Mouse (Mus musculus): ENCODE data around the gene Smim26. TPM values are rescaled to one million over a fixed set of nuclear protein-coding genes. Genes with fewer than 3 reads are reported as not detected.

The Smim26 gene
- 10 to 100 TPM; 65.4 to 67.9 TPM for total RNA-seq (2021)

- intact Hi-C loops (cut with DNase I), result loop anchor here (5.0 kb wide), 1 partner anchor 37 kb away; the partner anchor contains the start of gene Sec23b
- DNase-seq, result peak; percentile 83 to 85
Measured at GRCm38 (mm10) chr2:144593951-144594651, at the start of gene Smim26. Gene Smim26 (plus strand): TSS chr2:144594054.

DNA sequence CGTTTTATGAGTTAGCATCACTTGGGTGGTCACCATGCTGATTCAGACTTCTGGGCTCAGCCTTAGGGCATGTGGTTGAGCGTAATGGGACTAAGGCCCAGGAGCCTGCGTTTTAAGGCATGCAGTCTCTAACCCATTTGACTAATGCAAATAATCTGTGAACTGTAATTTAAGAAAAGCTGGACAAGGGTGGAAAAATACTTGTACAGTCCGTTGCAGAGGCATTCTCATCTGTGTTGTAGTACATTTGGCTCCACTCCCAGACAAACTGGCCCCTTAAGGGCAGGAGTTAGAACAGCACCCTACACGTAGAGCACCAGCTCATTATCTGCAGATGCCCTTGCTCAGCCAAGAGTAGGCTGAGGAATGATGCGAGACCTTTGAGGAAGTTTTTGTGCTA, 49.2 kb upstream of the Smim26 start:
- intact Hi-C loops (cut with DNase I), result no loop called here
- peak; percentile 44 to 45 for DNase-seq

- no peak for DNase-seq
- intact Hi-C loops (cut with DNase I), result no loop called here
Measured at GRCm38 (mm10) chr2:144545061-144545460, 48.8 kb upstream of the Smim26 start.

DNA sequence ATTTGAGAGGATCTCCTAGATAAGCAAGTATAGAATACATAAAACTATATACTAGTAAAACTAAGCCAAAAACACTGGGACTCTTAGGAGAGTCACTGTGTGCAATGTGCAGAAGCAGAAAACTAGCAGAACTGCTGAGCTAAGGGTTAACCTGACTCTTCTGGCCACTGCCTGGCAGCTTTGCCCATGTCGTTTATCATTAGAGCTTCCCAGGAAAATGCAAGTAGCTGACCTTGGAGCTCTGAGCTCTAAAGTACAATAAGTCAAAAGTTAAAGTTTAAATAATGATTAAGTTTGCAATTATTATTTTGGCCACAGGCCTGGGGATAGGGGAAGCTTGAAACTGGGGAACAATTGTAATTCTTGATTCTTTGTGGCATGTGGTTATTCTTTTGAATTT, 48.4 kb upstream of the Smim26 start:
- intact Hi-C loops (cut with DNase I), result no loop called here
- no peak for DNase-seq

DNA sequence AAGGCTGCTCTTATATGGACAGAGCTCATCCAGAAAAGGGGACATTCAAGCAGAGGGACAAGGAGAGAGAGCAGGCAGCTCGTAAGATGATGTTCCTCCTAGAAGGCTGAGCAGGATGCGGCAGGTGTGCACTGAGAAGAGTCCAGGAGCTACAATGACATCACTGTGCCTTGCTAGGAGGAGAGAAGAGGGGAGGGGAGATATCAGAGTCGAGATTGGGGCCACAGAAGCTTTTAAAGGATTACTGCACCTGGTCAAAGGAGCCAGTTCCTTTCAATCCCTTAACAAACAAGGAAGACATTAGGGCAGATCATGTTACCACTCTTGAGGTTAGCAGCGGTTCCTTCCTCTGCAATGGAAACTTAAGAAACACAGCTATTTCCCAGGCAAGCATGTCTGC, 46.3 kb upstream of the Smim26 start:
- DNase-seq, result no peak
- intact Hi-C loops (cut with DNase I), result no loop called here

DNA sequence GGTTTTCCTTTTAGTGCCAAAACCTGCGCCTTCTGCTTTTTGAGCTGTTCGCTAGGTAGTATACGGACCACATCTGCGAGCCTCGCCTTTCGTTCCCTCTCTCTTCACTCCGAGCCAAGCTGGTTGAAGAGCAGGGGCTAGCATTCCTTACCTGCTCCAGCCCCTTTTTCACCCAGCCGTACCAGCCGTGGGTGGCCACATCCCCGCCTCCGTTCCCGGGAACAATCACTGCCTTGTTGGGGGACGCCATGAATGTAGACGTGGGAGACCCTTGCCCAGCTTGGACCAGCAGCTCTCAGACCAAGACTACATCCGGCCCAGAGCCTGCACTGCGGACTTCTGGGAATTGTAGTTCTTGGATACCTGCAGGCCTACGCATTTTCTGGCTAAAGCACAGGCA, 43.3 kb upstream of the Smim26 start, which contains the start of gene Rbbp9:
Gene Rbbp9, minus strand, starts transcription at position 341 of the 400 bp plus-strand sequence.
- peak; percentile 67 to 68 for DNase-seq
- intact Hi-C loops (cut with DNase I), result no loop called here

- no peak for DNase-seq
- intact Hi-C loops (cut with DNase I), result no loop called here
Measured at GRCm38 (mm10) chr2:144553905-144554304, 39.9 kb upstream of the Smim26 start.

DNA sequence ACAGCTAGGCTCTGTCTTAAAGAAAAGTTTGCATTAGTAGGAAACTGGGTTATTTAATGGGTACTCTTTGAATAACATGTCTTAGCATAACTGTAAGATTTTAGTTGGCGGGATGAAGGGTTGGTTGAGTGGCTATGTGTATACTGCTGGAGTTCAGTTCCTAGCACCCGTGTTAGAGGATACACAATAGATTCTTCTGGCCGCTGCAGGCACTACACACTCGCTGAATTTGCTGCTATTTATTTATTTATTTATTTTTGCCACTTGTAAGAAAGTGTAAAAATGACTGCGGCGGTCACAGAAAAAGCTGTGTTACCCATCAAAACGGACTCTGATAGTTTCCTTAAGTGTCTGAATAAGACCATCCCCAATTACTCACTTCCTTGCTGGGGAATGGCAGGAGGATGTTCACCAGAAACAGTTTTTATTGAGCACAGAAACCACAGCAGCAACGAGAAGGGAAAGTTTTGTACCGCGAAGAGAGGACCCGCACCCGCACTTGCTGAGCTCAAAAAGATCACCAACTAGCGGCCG, 38.5 kb upstream of the Smim26 start:
- DNase-seq, result no peak
- intact Hi-C loops (cut with DNase I), result loop anchor here (1.0 to 5.0 kb wide), 2 partner anchors 28 to 37 kb away; partner anchors contain the start of genes Dzank1, Polr3f and Smim26

DNA sequence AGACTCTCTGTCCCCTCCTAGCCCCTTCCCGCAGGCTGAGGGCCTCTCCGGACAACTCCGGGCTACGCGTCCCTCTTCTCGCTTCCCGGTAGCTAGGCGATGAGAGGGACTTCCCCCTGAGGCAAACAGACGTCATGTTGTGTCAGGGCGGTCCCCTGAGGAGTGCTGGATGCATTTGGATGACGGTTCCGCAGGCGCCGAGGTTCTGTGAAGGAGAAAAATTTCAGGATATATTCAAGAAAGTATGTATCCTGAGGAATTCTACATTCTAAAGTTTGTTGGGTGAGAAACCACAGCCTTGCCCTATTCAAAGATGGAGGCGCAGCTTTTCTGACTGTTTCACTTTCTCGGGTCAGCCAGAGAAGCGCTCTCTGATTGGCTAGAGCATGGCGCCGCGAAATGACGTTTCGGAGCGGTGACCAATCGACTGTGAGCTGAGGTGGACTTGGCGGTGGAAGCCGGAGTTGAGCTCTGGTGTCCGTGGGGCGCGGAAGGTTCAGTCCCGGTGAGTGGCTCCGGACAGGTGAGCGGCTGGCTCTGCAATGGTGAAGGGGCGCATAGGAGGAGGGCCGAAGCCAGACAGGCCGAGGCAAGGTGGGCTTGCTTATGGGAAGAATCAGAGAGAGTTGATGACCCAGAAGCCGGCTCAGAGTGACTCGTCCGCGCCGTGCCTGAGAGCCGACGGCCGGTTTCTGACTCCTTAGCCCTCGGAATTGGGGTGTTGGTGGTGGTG, 37.9 kb upstream of the Smim26 start, which contains the start of gene Sec23b:
Gene Sec23b, plus strand, starts transcription at position 410 of the 733 bp plus-strand sequence.
- DNase-seq, result peak; percentile 98
- intact Hi-C loops (cut with DNase I), result loop anchor here (1.0 to 5.0 kb wide), 2 partner anchors 29 to 36 kb away; partner anchors contain the start of genes Dzank1, Polr3f and Smim26

DNA sequence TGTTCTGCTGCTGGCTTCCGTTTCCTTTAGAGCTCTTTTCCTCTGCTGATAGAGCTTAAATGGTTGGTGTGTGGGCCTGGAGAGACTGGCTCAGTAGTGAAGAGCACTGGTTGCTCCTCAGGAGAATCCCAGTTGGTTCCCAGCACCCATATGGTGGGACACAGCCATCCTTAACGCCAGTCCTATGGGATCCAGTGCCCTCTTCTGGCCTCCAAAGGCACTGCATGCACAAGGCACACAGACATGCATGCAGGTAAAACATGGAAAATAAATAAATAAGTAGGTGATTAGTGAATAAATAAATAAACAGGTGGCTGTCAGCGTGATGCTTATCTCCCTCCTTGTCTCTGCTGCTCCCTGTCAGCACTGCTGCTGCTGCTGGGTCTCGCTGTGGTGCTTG, 5.1 kb upstream of the Smim26 start:
- no peak for DNase-seq
- intact Hi-C loops (cut with DNase I), result no loop called here

DNA sequence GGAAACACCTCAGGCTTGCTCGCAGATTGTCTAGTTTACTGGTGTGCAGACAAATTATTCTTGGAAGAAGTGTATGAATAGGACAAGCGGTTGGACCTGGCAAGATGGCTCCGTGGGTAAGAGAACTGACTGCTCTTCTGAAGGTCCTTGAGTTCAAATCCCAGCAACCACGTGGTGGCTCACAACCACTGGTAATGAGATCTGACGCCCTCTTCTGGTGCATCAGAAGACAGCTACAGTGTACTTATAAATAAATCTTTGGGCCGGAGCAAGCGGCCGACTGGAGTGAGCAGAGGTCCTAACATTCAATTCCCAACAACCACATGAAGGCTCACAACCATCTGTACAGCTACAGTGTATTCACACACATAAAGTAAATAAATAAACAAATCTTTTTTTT, 818 bp upstream of the Smim26 start:
- DNase-seq, result peak in 1 of 2 experiments; percentile 3
- intact Hi-C loops (cut with DNase I), result loop anchor here (5.0 kb wide), 1 partner anchor 36 kb away; the partner anchor contains the start of gene Sec23b

GRCm38 (mm10) chr2:144598006-144598405, 4.2 kb downstream of the Smim26 start:
- no peak for DNase-seq
- intact Hi-C loops (cut with DNase I), result no loop called here

- DNase-seq, result peak; percentile 87 to 90
- intact Hi-C loops (cut with DNase I), result no loop called here
Measured at GRCm38 (mm10) chr2:144599831-144600687, 6.2 kb downstream of the Smim26 start, which contains the start of gene Dtd1. Gene Dtd1 (plus strand): TSS chr2:144599897.

DNA sequence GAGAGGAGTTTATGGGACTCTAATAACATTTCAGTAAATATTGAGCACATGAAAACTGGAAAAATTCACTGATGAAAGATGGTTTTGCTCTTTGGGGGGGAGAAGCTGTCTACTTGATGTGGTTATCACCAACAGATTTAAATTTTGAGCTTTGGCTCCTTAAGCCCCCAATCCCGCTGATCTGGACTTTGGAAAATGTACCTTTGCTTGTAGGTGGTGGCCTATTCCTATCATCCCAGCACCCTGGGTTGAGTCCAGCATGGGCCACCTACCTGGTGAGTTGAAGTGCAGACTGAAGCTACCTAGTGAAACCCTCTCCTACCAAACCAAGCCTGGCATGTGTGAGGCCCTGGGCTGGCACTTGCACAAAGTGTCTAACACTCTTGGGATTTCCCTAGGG, 7.7 kb downstream of the Smim26 start:
- intact Hi-C loops (cut with DNase I), result no loop called here
- DNase-seq, result no peak

- DNase-seq, result no peak
- intact Hi-C loops (cut with DNase I), result no loop called here
Measured at GRCm38 (mm10) chr2:144613956-144614355, 20.1 kb downstream of the Smim26 start.

DNA sequence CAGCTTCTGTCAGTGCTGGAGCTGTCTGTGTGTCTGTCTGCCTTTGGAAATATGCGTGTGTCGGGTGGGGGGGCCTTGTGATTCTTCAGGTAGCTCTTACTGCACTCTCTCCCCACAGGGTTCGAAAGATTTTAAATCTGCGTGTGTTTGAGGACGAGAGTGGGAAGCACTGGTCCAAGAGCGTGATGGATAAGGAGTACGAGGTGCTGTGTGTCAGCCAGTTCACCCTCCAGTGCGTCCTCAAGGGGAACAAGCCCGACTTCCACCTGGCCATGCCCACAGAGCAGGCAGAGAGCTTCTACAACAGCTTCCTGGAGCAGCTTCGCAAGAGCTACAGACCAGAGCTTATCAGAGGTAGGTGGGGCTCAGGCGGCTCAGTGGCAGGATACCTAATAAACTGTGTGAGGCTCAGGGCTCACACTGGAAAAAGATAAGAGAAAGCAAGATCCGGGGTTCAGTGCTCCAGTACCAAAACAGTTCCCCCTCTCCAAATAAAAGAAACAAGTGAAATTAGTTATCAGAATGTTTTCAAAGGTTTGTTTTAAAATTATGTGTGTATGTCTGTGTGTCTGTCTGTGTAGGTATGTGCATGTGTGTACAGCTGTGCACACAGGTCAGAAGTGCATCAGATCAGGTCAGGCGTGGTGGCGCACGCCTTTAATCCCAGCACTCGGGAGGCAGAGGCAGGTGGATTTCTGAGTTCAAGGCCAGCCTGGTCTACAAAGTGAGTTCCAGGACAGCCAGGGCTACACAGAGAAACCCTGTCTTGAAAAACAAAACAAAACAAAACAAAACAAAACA, 23.4 kb downstream of the Smim26 start:
- intact Hi-C loops (cut with DNase I), result no loop called here
- DNase-seq, result no peak

- DNase-seq, result no peak
- intact Hi-C loops (cut with DNase I), result no loop called here
Measured at GRCm38 (mm10) chr2:144621491-144621890, 27.6 kb downstream of the Smim26 start.

DNA sequence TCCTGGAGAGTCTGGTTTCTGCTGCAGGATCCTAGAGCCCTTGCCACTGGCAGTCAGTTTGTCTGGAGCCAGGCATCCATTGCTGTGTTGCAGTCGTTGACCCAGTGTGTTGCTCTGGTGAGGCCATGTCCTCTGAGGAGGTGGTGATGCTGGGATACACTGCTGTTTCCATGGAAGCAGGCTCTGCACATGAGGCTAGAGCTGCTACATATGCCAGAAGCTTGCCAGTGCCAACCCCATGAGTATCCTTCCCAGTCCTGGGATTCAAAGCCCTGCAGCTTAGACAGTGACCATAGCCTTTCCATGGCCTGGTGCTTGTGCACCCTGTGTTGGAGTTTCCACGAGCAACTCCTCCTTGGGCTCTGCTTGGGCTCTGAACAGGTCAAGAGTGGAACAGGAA, 39.7 kb downstream of the Smim26 start:
- no peak for DNase-seq
- intact Hi-C loops (cut with DNase I), result no loop called here

DNA sequence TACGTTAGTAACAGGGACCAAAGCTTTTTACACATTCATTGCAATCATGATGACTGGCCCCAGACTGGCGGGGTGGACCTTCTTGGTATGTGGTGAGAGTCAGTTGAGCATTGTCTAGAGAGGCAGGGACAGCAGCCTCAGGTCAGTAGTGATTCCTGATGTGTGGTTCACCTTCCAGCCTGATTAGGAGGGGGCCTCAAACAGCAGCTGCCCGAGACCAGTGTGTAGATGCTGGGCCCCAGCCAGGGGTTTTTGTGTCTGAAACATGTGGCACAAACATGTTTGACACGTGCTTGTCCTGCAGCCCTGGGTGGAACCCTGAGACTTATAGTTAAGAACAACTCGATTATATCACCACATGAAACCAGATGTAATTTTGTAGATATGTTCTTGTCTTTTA, 40.4 kb downstream of the Smim26 start:
- no peak for DNase-seq
- intact Hi-C loops (cut with DNase I), result no loop called here

GRCm38 (mm10) chr2:144634729-144635128, 40.9 kb downstream of the Smim26 start:
- intact Hi-C loops (cut with DNase I), result no loop called here
- DNase-seq, result no peak

Data from heart, postnatal 10 days (tissue).